Mouse (Mus musculus) hindbrain, embryonic 12.5 days (tissue): ENCODE results near the gene Slc22a4. TPM values are rescaled to one million over a fixed set of nuclear protein-coding genes. Genes with fewer than 3 reads are reported as not detected.
A peak's percentile ranks its signal among the peaks of the same experiment; 100 is the strongest.

Source experiments
- ATAC-seq: fragments of 200-750 bp; cut with Nextera tagmentation; 2 replicates; pipeline ENCODE4 v1.8.0; 2017; ENCODE audit warnings: moderate TSS enrichment; ENCODE audit not compliant: low FRiP score
- H3K27ac ChIP-seq: fragments of 300-500 bp; sonication (generic); 2 replicates; pipeline ENCODE4 v1.5.1; 2016; ENCODE audit warnings: mild to moderate bottlenecking
- H3K27me3 ChIP-seq: fragments of 300-500 bp; sonication (generic); 2 replicates; pipeline ENCODE4 v1.6.1; 2016; ENCODE audit warnings: mild to moderate bottlenecking
- H3K36me3 ChIP-seq: fragments of 300-500 bp; sonication (generic); 2 replicates; pipeline ENCODE4 v1.6.1; 2016; ENCODE audit warnings: mild to moderate bottlenecking
- H3K4me1 ChIP-seq: fragments of 300-500 bp; sonication (generic); 2 replicates; pipeline ENCODE4 v1.6.1; 2016
- H3K4me2 ChIP-seq: fragments of 300-500 bp; sonication (generic); replicated peaks from 2 replicates; pipeline ENCODE4 v1.6.1; 2016; ENCODE audit warnings: mild to moderate bottlenecking
- H3K4me3 ChIP-seq: fragments of 300-500 bp; sonication (generic); 2 replicates; pipeline ENCODE4 v1.5.1; 2016; ENCODE audit warnings: mild to moderate bottlenecking
- H3K9ac ChIP-seq: fragments of 300-500 bp; sonication (generic); 2 replicates; pipeline ENCODE4 v1.6.1; 2016; ENCODE audit warnings: mild to moderate bottlenecking, moderate library complexity
- H3K9me3 ChIP-seq: fragments of 300-500 bp; sonication (generic); replicated peaks from 2 replicates; pipeline ENCODE4 v1.6.1; 2016; ENCODE audit warnings: mild to moderate bottlenecking
- WGBS: fragments of 180-500 bp; shearing (Covaris S2); methylation state at CpG from one replicate; pipeline ENCODE4 v1.1.7; 2016; 5-methylcytosine and 5-hydroxymethylcytosine counted together
- polyA plus RNA-seq: library from polyadenylated mRNA; unstranded; fragments of >200 nt; fragmentation: Nextera tagmentation; extraction: Ambion mirVana; gene quantifications from 2 replicates; pipeline ENCODE4 v1.2.1, GENCODE M21; 2016

Gene Slc22a4
- polyA plus RNA-seq, 1 experiment from 2014 or later = 1.3 TPM

DNA sequence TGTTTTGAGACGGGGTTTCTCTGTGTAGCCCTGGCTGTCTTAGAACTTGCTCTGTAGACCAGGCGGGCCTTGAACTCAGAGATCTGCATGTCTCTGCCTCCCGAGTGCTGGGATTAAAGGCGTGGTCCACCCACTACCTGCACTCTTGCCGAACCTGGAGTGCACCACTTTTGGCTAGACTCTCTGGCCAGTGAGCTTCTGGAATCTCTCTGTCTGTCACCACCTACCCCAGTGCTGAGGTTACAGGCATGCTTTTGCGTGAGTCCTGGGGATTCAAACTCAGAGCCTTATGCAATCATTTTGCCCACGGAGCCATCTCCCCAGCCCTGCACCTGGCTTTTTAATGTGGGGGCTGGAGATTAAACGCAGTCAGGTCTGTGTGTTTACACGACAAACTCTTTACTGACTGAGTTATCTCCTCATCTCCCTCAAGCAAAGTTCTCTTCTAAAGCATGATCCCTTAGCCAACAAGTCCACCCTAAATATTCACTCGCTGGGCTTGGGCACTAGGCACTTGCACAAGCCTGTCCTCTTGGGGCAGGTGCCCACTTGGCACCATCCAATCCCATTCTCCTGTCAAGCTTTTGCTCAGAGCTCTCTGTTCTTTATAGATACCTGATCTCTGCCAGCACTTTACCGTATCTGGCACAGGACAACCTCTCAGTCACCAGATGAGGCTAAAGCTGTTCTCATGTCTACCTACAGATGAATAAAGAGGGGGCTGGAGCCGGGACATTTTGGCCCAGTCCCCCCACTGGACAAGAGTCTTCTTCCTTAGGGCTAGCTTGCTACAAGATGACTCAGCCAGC is 37.4 kb upstream of the Slc22a4 start:
- Histone ChIP-seq H3K27ac (no peak overlapping the region), H3K27me3 (peaks cover 14% of the 10 kb centered on the region; the same call in 1 of the 2 replicates), H3K4me3 (no peak overlapping the region), H3K4me1 (peaks cover 23% of the 10 kb centered on the region), H3K36me3 (no peaks in the 10 kb centered on the region), H3K9ac (no peak overlapping the region), H3K4me2 (no peak overlapping the region), H3K9me3 (no peaks in the 10 kb centered on the region)
- WGBS = 92% methylated on average over 12 of the region's 12 CpGs
- no peak for ATAC-seq

DNA sequence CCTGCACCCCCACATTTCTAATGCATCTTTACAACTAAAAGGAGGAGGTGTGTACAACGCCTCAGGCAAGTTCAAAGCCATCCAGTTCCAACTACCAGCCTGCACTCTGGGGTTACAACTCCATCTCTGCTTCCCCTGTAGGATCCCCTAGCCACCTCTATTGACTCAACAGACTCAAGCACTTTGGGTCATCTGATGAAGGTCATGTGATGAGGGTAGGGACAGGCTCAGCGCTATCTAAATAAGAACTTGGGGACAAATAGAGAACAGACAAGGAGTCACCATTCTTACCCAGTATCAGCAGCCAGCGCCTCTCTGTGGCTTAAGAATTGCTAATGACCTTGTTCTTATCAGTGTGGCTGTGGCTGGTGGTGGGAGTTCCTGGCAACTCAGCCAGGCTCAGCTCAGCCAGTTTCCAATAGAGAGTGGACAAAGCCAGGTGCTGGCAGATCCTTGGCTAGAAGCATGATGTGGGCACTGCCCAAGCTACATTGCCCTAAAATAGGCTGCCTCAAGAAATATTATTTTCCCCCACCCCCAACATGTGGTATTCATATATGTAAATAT is 36.6 kb upstream of the Slc22a4 start:
- ATAC-seq = no peak
- 76% methylated on average over 3 of the region's 3 CpGs for WGBS

DNA sequence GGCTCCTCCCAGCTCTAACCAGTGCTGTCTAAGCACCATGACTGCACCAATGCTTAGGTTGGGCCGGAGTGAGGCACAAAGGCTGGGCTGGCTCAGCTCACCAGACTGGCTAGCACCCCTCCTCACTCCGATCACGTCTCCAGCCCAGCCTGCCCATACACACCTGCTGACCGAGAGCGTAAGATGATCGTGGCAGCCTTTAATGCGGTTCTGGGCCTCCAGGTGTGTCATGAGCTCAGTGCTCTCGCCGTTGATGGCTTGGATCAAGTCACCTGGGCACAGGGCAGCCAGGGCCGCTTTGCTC is 35.5 kb upstream of the Slc22a4 start:
- H3K9me3 ChIP-seq = no peaks in the 10 kb centered on the region
- peaks cover 35% of the 10 kb centered on the region for H3K4me1 ChIP-seq
- no peak for ATAC-seq
- 87% methylated on average over 10 of the region's 10 CpGs for WGBS
- no peak overlapping the region for H3K27ac ChIP-seq
- no peak overlapping the region for H3K9ac ChIP-seq
- no peak overlapping the region for H3K4me3 ChIP-seq
- H3K4me2 ChIP-seq = no peak overlapping the region
- peaks cover 11% of the 10 kb centered on the region; the same call in 1 of the 2 replicates for H3K27me3 ChIP-seq
- no peaks in the 10 kb centered on the region for H3K36me3 ChIP-seq

More for the DNA sequence above, 36.6 kb upstream of the Slc22a4 start:
- Histone ChIP-seq H3K4me1 (peaks cover 31% of the 10 kb centered on the region), H3K9me3 (no peaks in the 10 kb centered on the region), H3K27me3 (peaks cover 14% of the 10 kb centered on the region; the same call in 1 of the 2 replicates), H3K27ac (no peak overlapping the region), H3K4me2 (no peak overlapping the region), H3K36me3 (no peaks in the 10 kb centered on the region), H3K4me3 (no peak overlapping the region), H3K9ac (no peak overlapping the region)

DNA sequence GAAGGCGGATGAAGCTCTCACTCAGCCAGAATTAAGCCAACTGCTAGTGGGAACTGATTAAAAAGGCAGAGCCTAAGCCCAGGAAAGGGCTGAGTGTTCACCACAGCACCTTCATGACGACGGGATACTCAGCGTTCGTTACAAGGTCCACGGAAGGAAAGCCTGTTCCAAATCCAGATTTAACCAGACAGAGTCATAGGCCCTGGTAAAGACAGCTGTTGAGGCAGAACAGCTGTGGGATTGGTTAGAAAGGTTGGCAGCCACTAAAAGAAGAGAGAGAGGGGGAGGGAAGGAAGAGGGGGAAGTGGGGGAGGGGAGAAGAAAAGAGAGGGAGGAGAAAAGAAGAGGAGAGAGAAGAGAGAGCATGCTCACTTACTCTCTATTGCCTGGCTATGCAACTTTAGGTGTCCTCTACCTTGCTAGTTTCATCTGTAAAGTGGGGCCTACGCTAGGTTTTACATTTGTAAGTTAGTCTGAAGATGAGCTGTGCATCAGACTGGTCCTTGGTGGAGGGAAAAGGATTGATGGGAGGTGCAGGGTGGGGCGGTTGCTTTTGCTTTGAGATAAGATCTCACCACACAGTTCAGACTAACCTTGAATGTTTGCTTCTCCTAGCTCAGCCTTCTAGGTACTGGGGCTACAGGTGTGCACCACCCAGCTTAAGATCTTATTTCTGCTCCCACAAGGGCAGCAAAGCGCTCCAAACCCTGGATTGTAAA is 35.0 kb upstream of the Slc22a4 start:
- no peak overlapping the region for H3K27ac ChIP-seq

DNA sequence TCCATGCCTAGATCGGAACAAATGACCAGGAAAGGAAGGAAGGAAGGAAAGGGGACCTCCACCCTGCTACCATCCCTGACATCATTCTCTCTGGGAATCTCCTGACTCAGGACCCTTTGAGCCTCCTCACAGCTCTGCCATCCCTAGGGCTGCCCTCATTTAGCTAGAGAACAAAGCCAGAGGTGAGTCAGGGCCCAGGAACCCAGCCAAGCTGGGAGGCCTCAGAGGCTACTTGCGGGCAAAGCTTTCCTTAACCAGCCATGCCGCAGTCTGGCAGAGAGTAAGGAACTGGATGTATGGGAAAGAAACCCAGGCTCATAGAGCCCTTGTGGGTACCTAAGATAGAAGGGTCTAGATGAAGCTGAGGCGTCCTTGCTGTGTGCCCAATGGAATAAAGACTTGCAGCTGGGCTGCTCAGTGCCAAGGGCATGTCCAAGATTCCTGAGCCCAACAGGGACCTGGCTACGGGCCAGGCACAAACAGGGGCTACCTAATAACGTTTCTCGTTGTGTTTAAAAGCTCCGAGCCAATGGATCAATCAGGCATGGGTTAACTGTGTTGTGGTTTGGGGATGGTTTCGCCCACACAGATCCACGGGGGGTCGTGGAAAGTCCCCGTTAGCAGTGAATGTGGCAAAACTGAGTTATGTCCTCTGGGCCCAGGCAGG is 34.3 kb upstream of the Slc22a4 start:
- Histone ChIP-seq H3K9me3 (no peaks in the 10 kb centered on the region), H3K9ac (no peak overlapping the region), H3K4me3 (no peak overlapping the region), H3K36me3 (no peaks in the 10 kb centered on the region), H3K27ac (no peak overlapping the region), H3K4me1 (peaks cover 38% of the 10 kb centered on the region), H3K4me2 (no peak overlapping the region), H3K27me3 (peaks cover 3% of the 10 kb centered on the region; the same call in 1 of the 2 replicates)
- ATAC-seq = no peak
- WGBS = 80% methylated on average over 12 of the region's 12 CpGs

More for the DNA sequence above, 35.0 kb upstream of the Slc22a4 start:
- H3K36me3 ChIP-seq = no peaks in the 10 kb centered on the region
- no peaks in the 10 kb centered on the region for H3K9me3 ChIP-seq
- 84% methylated on average over 9 of the region's 9 CpGs for WGBS
- no peak for ATAC-seq
- H3K4me1 ChIP-seq = peaks cover 37% of the 10 kb centered on the region
- no peak overlapping the region for H3K9ac ChIP-seq
- peaks cover 6% of the 10 kb centered on the region; the same call in 1 of the 2 replicates for H3K27me3 ChIP-seq
- no peak overlapping the region for H3K4me2 ChIP-seq
- H3K4me3 ChIP-seq = no peak overlapping the region

DNA sequence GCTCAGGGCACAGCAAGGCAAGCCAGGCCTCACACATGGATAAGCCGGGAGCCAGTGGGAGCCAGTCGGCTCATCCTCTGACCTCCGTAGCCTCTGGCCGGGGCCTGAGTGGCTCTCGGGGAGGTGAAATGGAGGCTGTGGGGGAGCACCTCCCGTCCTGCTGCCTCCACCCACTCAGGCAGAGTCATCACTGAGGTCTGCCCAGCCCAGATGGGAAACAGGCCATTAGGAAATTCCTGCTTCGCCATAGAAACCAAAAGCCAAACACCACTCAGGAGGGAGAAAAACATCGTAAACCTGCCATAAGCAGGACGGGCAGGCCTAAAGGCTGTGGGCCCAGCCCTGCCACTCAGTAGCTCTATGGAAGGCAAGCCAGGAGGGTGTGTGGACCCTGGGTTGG is 32.4 kb upstream of the Slc22a4 start:
- H3K4me2 ChIP-seq = no peak overlapping the region
- H3K4me3 ChIP-seq = no peak overlapping the region
- H3K9me3 ChIP-seq = no peaks in the 10 kb centered on the region
- H3K27me3 ChIP-seq = peaks cover 3% of the 10 kb centered on the region; the same call in 1 of the 2 replicates
- no peak for ATAC-seq
- WGBS = 46% methylated on average over 9 of the region's 9 CpGs
- peaks cover 44% of the 10 kb centered on the region for H3K4me1 ChIP-seq
- no peak overlapping the region for H3K9ac ChIP-seq
- H3K36me3 ChIP-seq = no peaks in the 10 kb centered on the region
- peak overlapping the region; percentile 30; the same call in 1 of the 2 replicates for H3K27ac ChIP-seq

DNA sequence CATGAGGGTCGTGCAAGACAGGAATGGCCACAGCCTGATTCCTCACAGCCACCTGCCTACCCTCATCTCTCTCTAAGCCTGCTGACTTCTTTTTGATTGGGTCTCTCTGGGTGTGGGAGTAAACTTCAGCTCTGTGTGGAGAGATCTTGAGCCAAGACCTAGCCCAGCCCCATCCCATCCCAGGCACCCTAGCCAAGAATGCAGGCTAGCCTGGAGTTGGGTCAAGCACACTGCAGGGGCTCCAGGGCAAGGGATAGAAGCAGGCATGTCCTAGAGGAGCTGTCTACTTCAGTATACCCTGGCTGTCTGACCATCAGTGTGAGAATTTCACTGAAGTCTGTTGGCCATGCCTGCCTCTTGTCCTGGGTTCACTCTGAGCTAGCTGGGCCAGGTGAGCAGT is 31.6 kb upstream of the Slc22a4 start:
- no peak overlapping the region for H3K9ac ChIP-seq

DNA sequence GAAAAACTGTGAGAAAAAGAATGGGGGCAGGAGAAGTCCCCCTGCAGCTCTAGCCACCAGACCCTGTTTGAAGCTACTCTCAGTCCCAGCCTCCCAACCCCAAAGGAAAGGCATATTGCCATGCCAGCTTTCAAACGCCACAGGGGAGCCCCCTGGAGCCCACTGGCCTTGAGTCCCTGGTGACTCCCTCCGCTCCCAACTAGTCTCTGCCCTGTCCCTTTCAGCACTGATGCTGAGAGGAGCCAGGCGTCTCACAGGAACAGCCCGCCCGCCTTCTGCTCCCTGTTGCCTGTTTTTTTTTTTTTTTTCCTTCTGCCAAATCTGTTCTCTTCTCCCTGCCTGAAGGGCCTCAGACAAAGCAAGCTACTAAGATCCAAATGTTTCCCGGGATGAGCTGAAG is 30.8 kb upstream of the Slc22a4 start:
- Histone ChIP-seq H3K4me2 (no peak overlapping the region; the same call in 1 of the 2 replicates), H3K27ac (peak overlapping the region; percentile 70), H3K4me3 (no peak overlapping the region), H3K36me3 (no peaks in the 10 kb centered on the region), H3K9me3 (no peaks in the 10 kb centered on the region), H3K4me1 (peaks cover 44% of the 10 kb centered on the region), H3K27me3 (peaks cover 3% of the 10 kb centered on the region; the same call in 1 of the 2 replicates), H3K9ac (0 out of 2 replicates have a peak overlapping the region, but pooled peaks have one; percentile 23)
- ATAC-seq = peak; percentile 55; the same call in 1 of the 2 replicates
- 8% methylated on average over 6 of the region's 6 CpGs for WGBS

More for the DNA sequence above, 31.6 kb upstream of the Slc22a4 start:
- Histone ChIP-seq H3K27me3 (peaks cover 3% of the 10 kb centered on the region; the same call in 1 of the 2 replicates), H3K4me3 (no peak overlapping the region), H3K27ac (peak overlapping the region; percentile 70; the same call in 1 of the 2 replicates), H3K36me3 (no peaks in the 10 kb centered on the region), H3K4me1 (peaks cover 44% of the 10 kb centered on the region), H3K4me2 (no peak overlapping the region), H3K9me3 (no peaks in the 10 kb centered on the region)
- 62% methylated on average over 1 of the region's 1 CpGs for WGBS
- ATAC-seq = no peak

DNA sequence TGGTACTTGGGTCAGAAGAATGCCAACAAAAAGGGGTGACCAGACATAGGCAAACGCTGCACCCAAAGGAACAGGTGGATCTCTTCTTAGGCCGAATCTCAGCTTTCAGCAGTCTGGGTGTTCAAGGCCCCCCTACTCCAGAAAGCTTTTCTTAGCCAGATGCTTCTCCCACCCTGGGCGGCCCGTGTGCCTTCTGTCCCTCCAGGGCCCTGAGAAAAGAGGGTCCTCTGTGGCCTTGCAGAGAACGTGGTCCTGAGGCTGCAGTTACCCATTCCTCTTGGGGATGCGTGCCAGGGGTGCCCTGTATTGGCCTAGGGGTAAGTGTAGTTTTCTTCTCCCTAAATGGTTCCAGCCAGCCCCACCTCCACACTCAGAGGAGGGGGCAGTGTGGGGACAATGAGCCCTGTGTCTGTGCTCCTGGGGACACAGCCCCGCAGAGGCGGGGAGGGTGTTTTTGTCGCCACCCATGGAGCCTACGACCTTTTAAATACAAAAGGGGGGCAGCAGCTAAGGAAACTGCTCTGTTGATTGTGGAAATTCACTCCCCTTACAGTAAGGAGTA is 30.2 kb upstream of the Slc22a4 start:
- Histone ChIP-seq H3K4me1 (peaks cover 44% of the 10 kb centered on the region), H3K36me3 (no peaks in the 10 kb centered on the region), H3K27me3 (peaks cover 3% of the 10 kb centered on the region; the same call in 1 of the 2 replicates), H3K4me2 (no peak overlapping the region; the same call in 1 of the 2 replicates), H3K27ac (peak overlapping the region; percentile 70), H3K4me3 (no peak overlapping the region), H3K9ac (0 out of 2 replicates have a peak overlapping the region, but pooled peaks have one; percentile 23), H3K9me3 (no peaks in the 10 kb centered on the region)
- 21% methylated on average over 10 of the region's 10 CpGs for WGBS
- peak; percentile 66; the same call in 1 of the 2 replicates for ATAC-seq

DNA sequence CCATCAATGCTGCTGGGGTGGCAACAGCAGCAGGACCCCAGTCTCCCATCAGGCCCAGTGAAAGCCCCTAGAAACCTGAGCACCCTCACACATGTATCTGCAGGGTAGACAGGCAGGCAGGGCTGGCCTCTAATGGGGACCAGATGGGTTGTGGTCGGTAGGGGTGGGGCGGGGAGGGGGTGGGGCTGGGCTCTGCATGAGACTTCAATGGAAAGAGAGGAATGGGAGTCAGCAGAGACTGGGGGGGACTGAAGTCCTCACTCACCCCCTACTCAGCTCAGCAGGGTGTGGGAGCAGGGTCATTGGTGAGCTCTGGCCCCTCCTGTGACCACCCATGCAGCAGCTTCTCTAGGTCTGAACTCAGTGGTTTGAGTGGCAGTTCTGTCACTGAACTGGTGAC is 29.5 kb upstream of the Slc22a4 start:
- H3K4me1 ChIP-seq = peaks cover 44% of the 10 kb centered on the region
- H3K27ac ChIP-seq = peak overlapping the region; percentile 70; the same call in 1 of the 2 replicates
- no peaks in the 10 kb centered on the region for H3K9me3 ChIP-seq
- 30% methylated on average over 2 of the region's 2 CpGs for WGBS
- H3K9ac ChIP-seq = no peak overlapping the region
- H3K27me3 ChIP-seq = peaks cover 3% of the 10 kb centered on the region; the same call in 1 of the 2 replicates
- no peaks in the 10 kb centered on the region for H3K36me3 ChIP-seq
- no peak overlapping the region for H3K4me3 ChIP-seq
- ATAC-seq = no peak
- H3K4me2 ChIP-seq = no peak overlapping the region

DNA sequence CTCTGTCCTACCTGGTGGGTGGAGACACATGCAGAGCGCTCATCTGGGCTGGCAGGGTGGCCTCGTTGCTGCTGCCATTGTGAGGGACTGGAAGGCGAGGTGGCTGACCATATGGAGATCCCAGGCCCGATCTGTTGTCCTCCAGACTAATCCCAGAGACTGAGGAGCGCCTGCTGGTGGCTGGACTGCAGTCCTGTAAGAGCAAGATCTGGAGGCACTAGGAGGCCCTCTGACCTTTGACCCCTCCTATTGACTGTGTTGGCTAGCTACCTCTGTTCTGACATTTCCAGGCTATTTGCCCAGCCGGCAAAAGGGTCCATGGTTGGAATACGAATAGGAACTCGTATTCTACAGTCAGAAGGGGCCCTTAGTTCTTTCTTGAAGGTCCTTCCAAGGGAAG is 28.2 kb upstream of the Slc22a4 start:
- 26% methylated on average over 8 of the region's 8 CpGs for WGBS
- H3K4me3 ChIP-seq = no peak overlapping the region
- H3K4me1 ChIP-seq = peaks cover 44% of the 10 kb centered on the region
- H3K36me3 ChIP-seq = no peaks in the 10 kb centered on the region
- no peak overlapping the region for H3K9ac ChIP-seq
- no peak overlapping the region for H3K4me2 ChIP-seq
- H3K27ac ChIP-seq = no peak overlapping the region
- H3K9me3 ChIP-seq = no peaks in the 10 kb centered on the region
- H3K27me3 ChIP-seq = no peaks in the 10 kb centered on the region
- no peak for ATAC-seq
